Mouse (Mus musculus) CH12.LX (cell line): ENCODE data around the gene G430095P16Rik.

Experiments
- HCFC1 ChIP-seq: IDR thresholded peaks from 2 replicates; pipeline ENCODE4 v1.6.1; 2012; ENCODE audit warnings: low read depth, mild to moderate bottlenecking, inconsistent platforms, low read length, improper control_type of control experiment
- IRF4 ChIP-seq: IDR thresholded peaks from 2 replicates; pipeline ENCODE4 v1.6.1; 2014; ENCODE audit warnings: low read depth, mild to moderate bottlenecking, inconsistent platforms, low read length, improper control_type of control experiment
- MAX ChIP-seq: IDR thresholded peaks from 2 replicates; pipeline ENCODE4 v1.6.1; 2011; ENCODE audit warnings: low read length, improper control_type of control experiment
- MAZ ChIP-seq: IDR thresholded peaks from 2 replicates; pipeline ENCODE4 v1.6.1; 2012; ENCODE audit warnings: low read depth, mild to moderate bottlenecking, inconsistent platforms, low read length, improper control_type of control experiment, moderate library complexity
- TBP ChIP-seq: conservative IDR thresholded peaks from 2 replicates; pipeline ENCODE4 v1.6.1; 2011; ENCODE audit warnings: low read depth, low read length, improper control_type of control experiment
- ZC3H11A ChIP-seq: IDR thresholded peaks from 2 replicates; pipeline ENCODE4 v1.6.1; 2012; ENCODE audit warnings: low read depth, mild to moderate bottlenecking, inconsistent platforms, low read length, improper control_type of control experiment

DNA sequence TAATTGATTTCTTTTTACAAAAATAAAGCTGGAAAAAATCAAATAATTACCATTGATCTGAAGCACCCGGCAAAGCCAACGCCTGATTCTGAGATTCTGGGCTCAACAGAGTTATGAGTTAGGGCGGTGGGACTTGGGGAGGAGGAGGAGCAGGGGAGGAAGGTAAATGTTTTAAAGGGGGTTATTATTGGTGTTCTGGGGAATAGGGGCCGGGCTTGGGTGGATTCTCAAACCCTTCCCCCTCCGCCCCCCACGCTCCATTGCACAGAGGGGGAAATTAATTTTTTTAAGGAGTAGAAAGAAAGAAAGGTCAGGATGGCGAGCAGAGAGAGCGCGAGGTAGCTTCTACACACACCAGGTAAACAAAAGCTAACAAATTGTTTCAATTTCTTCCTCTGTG is 50.5 kb downstream of the G430095P16Rik start:
- TF ChIP-seq MAZ (no peak), MAX (no peak), HCFC1 (no peak), IRF4 (no peak), ZC3H11A (no peak), TBP (no peak)
